Mouse (Mus musculus) CH12.LX (cell line): ENCODE measurements around the gene Stxbp1.

Experiments used
- CTCF ChIP-seq, 2 experiments: IDR thresholded peaks in 1 of 2; conservative IDR thresholded peaks in 1 of 2; 2 replicates each; pipeline ENCODE4 v1.5.1; 2011 to 2012; ENCODE audit warnings: low read depth in 2 of 2, low read length in 2 of 2, improper control_type of control experiment in 1 of 2, inconsistent platforms in 1 of 2, mild to moderate bottlenecking in 1 of 2, moderate library complexity in 1 of 2
- JUND ChIP-seq: conservative IDR thresholded peaks from 2 replicates; pipeline ENCODE4 v1.6.1; 2011; ENCODE audit warnings: low read depth, low read length, improper control_type of control experiment
- MAX ChIP-seq: IDR thresholded peaks from 2 replicates; pipeline ENCODE4 v1.6.1; 2011; ENCODE audit warnings: low read length, improper control_type of control experiment
- MYC ChIP-seq: IDR thresholded peaks from 2 replicates; pipeline ENCODE4 v1.6.1; 2011; ENCODE audit warnings: low read depth, mild to moderate bottlenecking, improper control_type of control experiment, low read length
- NELFE ChIP-seq: IDR thresholded peaks from 2 replicates; pipeline ENCODE4 v1.6.1; 2011; ENCODE audit warnings: low read depth, low read length, improper control_type of control experiment
- POLR2A ChIP-seq: IDR thresholded peaks from 2 replicates; pipeline ENCODE4 v1.6.1; 2011; ENCODE audit warnings: low read depth, mild to moderate bottlenecking, improper control_type of control experiment, low read length
- POLR2AphosphoS2 ChIP-seq: IDR thresholded peaks from 2 replicates; pipeline ENCODE4 v1.6.1; 2011; ENCODE audit warnings: low read depth, low read length, improper control_type of control experiment
- RCOR1 ChIP-seq: conservative IDR thresholded peaks from 2 replicates; pipeline ENCODE4 v1.6.1; 2012; ENCODE audit warnings: low read depth, mild to moderate bottlenecking, inconsistent platforms, low read length, improper control_type of control experiment
- TBP ChIP-seq: conservative IDR thresholded peaks from 2 replicates; pipeline ENCODE4 v1.6.1; 2011; ENCODE audit warnings: low read depth, low read length, improper control_type of control experiment
- USF1 ChIP-seq: IDR thresholded peaks from 2 replicates; pipeline ENCODE4 v1.6.1; 2014; ENCODE audit warnings: low read depth, mild to moderate bottlenecking, inconsistent platforms, low read length, improper control_type of control experiment

DNA sequence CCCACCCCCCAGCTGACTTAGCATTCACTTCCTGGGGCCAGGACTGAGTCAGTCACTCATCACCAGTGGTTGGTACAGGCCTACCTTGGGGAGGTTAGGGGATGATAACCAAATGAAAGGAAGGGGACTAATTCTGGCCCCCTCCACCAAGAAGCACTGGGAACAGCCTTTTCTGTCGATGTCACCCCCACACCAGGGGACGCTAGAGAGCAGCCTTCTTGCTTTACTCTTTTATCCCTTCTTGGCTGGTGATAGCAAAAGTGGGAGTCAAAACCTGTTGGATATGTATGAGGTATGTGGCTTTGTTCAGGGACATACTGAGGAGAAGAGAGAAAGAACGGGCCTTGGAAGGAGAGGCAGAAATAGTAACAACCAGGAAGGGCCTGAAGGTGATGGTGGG lies 83.7 kb downstream of the Stxbp1 start:
- TF ChIP-seq CTCF (conservative IDR thresholded peaks at IDR 0.05 in 1 of 2, IDR thresholded peaks at IDR 0.05 in 1 of 2; ENCODE audit: low read depth in 2 of 2, low read length in 2 of 2) (peak; percentile 54 to 55; a peak in 3 of 4 replicates), RCOR1 (no peak), NELFE (no peak), TBP (no peak), POLR2AphosphoS2 (no peak), MAX (no peak), USF1 (no peak), POLR2A (no peak), MYC (no peak), JUND (no peak)
